Mouse (Mus musculus) heart, adult 2 months (tissue): ENCODE results near the gene Hspa2.

ENCODE experiments used
- CTCF ChIP-seq: fragments of 200-600 bp; IDR thresholded peaks from 2 replicates; pipeline ENCODE4 v1.8.1; 2022; ENCODE audit warnings: antibody characterized with exemption, mild to moderate bottlenecking, moderate library complexity
- POLR2A ChIP-seq: fragments of 200-500 bp; IDR thresholded peaks from 2 replicates; pipeline ENCODE4 v1.6.1; 2011; ENCODE audit warnings: mild to moderate bottlenecking, low read depth, low read length, control low read depth; ENCODE audit not compliant: insufficient read depth

DNA sequence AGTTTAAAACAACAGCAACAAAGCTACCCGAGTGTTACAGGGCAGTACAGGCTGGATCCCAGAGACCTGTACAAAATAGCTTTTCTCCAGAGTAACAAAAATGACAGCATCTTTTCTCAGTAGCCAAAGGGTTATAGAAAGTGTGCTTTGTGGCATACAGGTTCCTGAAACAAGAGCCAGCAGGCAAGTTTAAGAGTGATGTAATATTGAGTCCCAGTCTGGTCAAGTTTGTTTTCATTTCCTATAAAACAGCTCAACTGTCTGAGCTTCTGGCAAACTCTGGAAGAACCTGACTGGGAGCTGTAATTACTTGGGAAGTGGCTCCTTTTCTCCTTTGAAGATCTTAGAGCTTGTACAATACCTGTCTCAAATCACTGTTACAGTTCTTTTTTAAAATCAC, 3.2 kb downstream of the Hspa2 start:
- no peak for TF ChIP-seq CTCF
- TF ChIP-seq POLR2A, result no peak
